Mouse (Mus musculus) lung, adult 10 weeks (tissue): Measurements from ENCODE around the gene Gm49396. TPM values are rescaled to one million over a fixed set of nuclear protein-coding genes. Genes with fewer than 3 reads are reported as not detected.

Experiments
- polyA plus RNA-seq: library from polyadenylated mRNA; stranded (reverse); fragments of 350-450 nt; fragmentation: Illumina TruSeq; extraction: RNeasy Lipid Tissue Mini Kit (QIAGEN cat#74804); gene quantifications from one replicate; pipeline ENCODE4 v1.2.3, GENCODE M21; 2014; ENCODE audit warnings: low read depth, low replicate concordance; ENCODE audit not compliant: insufficient read depth

Gm49396 gene
- polyA plus RNA-seq, result 3.4 TPM

DNA sequence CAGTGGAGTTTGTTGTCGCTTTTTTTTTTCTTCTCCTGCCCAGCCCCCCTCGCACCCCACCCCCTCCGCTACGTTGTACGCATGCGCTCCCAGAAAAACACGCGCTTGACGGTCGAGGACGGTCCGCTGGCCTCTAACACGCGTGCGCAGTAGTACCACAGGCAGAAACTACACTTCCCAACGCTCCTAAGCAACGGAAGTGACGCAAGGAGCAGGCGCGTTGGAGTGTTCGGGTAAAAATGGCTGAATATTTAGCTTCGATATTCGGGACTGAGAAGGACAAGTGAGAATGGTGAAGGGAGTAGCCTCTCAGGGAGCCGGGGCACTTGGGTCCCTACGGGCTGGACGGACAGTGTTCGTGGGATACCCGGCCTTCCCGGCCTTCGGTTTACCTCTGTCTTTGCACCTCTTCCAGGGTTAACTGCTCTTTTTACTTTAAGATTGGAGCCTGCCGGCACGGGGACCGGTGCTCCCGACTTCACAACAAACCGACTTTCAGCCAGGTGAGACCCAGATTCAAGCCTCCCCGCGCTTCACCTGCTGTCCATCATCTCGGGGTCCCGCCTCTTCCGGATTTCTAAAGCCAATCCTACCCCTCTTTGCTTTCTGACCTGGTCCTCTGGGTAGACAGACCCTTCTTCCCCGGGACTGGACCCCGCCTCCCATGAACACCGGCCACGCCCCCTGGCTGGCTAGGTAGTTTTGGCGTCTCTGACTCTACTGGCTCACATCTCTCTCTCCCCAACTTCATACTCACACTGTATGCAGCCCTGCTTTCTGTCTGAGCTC lies at the start of gene Gm49396, which contains the start of the genes U2af1l4 and Psenen:
Gm49396 (plus strand) TSS at position 228 of the 789 bp plus-strand sequence.
U2af1l4 (plus strand) TSS at position 185 of the 789 bp plus-strand sequence.
Psenen (minus strand) TSS at position 511 of the 789 bp plus-strand sequence.

DNA sequence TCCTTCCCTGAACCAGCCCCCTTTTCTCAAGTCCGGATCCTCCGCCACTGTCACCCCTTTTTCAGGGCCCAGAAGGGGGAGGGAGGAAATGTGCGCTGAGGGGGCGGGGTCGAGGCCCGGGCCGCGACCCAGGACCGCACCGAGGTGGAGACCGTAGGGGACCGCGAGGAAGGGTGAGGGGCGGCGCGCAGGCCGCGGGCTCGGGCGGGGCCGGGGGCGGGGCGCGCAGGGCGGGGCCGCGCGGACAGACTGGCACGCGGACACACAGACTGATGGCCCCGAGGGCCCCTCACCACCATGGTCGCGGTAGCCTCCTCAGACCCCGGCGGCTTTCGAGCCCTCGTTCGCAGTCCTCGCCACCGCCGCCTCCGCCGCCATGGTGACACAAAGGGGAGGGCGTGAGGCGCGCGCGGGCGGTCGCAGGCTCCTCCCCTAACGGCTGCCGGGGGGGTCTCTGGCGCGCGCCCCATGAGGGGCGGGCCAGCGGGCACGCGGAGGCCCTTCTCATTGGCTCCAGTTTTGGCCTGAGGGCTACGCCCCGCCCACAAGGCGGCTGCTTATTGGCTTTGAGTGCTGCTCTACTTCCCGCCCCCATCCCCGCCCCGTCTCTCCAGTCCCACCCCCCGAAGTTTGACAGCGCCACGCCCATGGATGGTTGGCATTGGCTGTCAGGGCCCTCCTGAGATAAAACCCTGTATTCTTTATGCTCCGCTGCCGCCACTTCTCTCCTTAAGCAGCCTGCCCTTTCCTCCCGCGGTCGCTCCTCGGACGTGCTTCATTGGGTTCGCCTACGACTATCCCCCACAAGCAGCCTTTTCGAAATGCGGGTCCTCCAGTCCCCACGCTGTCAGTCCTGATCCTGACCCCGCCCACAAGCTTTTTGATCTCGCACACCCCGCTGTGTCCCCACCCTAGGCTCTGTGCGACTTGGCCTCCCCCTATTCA lies 28.2 kb upstream of the Gm49396 start, which contains the start of gene Arhgap33:
Arhgap33 (minus strand) TSS at position 428 of the 945 bp plus-strand sequence.

DNA sequence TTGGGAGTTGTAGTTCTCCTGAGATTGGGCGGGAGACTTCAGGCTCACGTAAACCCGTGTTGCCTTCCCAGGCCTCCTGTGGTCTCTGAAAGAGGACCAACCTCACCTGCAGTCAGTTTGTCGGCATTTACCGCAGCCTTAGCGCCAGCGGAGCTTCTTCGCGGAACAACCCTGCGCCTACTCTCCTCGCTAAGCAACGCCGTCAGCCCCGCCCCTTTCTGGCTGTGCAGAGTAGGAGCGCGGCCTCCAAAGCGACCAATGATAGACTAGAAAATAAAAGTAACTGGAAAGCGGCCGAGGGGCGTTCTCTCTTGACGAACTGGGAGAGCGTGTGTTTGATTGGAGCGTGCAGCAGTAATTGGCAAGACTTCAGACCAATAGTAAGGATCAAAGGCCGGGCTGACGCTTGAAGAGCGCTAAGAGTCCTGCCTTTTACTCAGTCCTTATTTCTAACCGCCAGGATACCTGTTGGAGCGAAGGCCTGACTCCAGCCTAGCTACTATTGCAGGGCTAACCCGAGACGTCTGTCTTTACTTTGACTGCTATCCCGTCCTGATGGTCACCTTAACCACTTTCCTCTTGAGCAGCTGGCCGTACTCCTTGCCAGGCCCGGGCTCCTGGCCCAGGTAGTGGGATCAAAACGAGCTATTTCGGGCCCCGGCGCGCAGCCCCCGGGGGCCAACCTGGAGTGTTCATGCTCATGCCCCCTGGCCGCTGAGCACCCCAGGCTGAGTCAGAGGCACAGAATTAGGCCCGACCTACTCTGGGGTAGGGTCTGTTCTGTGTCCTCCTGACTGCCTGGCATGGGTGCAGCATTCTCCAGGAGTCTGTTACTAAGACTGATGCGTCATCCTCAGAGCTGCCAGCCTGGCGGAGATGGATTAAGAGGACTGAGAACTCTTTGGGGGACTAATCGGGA lies 10.8 kb upstream of the Gm49396 start, which contains the start of the genes Hspb6 and Proser3:
Hspb6 (plus strand) TSS at position 77 of the 919 bp plus-strand sequence.
Proser3 (minus strand) TSS at position 198 of the 919 bp plus-strand sequence.

DNA sequence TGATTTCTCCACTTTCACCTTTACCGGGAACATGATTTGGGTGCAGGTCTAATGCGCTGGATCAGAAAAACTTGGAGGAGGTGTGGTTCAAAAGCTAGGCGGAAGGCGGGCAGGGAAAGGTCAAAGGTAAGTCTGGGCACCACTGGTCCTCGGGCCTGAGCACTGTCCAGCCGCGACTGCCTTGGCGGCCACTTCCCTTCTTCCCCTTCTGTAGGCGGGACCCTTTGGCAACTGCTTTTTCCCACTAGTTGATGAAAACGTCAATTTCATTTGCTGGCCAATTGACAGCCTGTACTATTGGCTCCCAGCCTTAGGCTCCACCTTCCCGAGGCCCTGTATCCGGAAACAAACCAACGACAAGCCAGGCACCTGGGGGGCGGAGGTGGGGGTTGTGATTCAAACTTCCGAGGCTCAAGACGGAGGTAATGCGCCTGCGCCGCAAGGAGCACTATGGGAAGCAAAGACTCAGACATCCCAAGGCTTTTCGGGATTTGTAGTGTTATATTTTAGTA lies 3.6 kb upstream of the Gm49396 start, which contains the start of gene Lin37:
Lin37 (minus strand) TSS at position 396 of the 512 bp plus-strand sequence.

DNA sequence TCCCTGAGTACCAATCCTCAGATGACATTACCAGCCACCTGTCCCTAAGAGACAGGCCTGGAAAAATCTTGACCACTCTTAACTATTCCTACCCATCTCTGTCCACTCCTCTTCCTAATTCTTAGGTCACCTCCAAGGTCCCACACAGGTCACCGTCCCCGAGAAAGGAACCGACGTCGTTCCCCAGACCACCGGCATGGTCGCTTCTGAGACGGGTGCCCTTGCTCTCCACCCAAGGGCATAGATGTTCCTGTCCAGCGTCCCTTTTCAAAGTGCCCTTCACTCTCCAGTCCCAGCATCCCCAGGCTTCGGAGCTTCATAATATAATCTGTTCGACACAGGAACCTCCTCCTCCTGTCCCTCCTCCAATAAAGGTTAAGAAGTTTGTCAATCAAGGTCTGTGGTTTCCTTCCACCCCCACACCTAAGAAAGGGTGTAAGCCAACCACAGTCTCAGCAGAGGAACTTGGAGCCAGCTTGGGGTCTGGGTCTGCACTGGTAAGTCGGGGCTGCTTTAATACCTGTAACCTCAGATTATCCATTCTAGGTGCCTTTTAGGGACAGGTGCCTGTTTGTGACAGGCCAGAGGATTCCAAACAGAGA lies 1.9 kb downstream of the Gm49396 start, which contains the start of gene Igflr1:
Igflr1 (plus strand) TSS at position 458 of the 602 bp plus-strand sequence.

DNA sequence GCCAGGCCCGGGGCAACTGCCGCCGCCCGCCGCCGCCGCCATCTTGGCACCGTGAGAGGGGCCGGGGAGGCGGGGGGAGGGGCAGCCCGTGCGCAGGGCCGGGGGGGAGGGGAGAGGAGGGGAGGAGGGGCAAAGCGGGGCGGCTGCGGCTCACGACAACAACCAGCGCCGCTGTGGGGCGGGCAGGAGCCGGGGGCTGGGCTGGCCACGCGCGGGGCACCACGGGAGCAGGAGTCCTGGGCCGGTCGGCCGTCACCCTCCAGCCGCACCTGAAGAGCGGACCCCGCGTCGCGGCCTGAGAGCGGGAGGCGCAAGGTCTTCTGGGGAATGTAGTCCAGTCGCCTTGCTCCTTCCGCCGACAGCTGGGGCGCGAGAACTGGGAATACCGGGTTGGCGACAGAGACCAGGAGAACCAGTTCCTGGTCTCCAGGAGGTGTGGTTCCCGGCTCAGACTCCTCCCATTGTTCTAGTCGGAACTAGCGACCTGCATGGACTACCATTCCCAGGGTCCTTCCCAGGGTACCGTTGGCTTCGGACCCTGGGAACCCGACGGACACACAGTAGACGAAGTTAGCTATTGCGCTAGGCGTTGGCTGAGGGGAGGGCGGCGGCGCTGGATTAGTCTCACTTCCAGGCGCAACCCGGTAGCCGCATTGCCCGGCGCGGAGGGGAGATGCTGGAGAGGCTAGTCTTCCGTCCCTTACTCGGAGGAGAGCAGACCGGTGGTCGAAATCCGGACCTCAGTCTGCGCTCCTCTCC lies 25.7 kb downstream of the Gm49396 start, which contains the start of gene Kmt2b:
Kmt2b (minus strand) TSS at position 51 of the 759 bp plus-strand sequence.

DNA sequence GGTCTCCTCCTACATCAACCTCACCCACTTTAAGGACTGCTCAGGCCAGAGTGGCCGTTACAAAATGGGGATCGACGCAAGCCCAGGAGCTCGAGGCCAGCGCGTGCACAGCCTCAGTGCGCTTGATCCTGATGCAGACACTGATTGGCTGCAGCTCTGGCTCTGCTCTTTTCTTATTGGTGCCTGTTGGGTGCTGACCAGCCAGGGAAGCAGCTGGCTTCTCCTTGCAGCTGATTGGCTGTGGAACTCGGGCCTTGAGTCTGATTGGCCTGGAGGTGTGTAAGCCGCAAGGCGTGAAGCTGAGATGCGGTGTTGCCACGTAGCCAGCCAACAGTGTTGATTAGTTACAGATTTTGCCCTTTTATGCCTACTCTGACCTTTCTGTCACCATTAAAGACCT lies 35.6 kb downstream of the Gm49396 start, which contains the start of gene Zbtb32:
Zbtb32 (minus strand) TSS at position 124 of the 400 bp plus-strand sequence.

DNA sequence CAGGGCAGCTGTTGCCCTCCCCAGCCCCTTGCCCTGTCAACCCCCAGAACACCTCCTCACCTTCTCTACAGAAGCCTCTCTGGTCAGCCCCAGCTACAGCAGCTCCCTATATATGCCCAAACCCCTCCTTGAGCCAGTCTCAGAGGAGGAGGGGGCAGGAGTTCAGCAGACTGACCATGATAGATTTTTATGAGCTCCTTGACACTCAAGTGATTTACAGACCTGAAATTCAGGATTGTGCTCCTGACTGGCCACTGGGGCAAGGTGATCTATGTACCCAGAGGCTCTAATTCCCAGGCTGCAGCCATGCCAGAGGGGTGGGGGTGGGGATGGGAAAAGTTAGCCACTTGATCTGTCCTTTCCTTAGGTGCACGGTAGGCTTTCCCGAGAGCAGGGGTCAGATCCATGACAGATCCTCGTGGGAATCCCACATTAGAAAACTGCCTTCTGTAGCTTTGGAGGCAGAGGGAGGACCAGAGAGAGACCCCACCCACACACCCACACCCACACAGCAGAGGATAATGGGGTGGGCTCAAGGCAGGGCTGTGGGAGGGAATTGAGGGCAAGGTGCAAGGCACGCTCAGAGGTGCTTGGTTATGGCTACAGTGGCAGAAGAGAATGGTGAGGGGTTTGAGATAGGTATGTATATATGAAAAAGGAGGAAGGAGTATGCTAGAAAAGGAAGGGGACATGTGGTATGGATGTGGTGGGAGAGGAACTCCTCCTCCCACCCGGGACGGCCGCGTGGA lies 49.7 kb downstream of the Gm49396 start, which contains the start of gene Upk1a:
Upk1a (minus strand) TSS at position 194 of the 749 bp plus-strand sequence.

Other genes starting within 250 kb of the Gm49396 start
- 3.2 TPM for gene Syne4, start 248.5 kb upstream of the Gm49396 start, polyA plus RNA-seq
- gene E130208F15Rik, start 241.6 kb upstream of the Gm49396 start, polyA plus RNA-seq, result 0.27 TPM
- gene Sdhaf1, start 239.4 kb upstream of the Gm49396 start, polyA plus RNA-seq, result 9.9 TPM
- gene Lrfn3, start 200.6 kb upstream of the Gm49396 start, polyA plus RNA-seq, result 2.7 TPM
- gene Tyrobp, start 149.6 kb upstream of the Gm49396 start, polyA plus RNA-seq, result 345 TPM
- gene Hcst, start 143.5 kb upstream of the Gm49396 start, polyA plus RNA-seq, result 19.1 TPM
- 3.7 TPM for gene Nfkbid, start 141.6 kb upstream of the Gm49396 start, polyA plus RNA-seq
- gene Aplp1, start 117.8 kb upstream of the Gm49396 start, polyA plus RNA-seq, result 5.0 TPM
- gene Kirrel2, start 105.7 kb upstream of the Gm49396 start, polyA plus RNA-seq, result not detected
- not detected for gene Nphs1, start 105.0 kb upstream of the Gm49396 start, polyA plus RNA-seq
- gene Prodh2, start 69.7 kb upstream of the Gm49396 start, polyA plus RNA-seq, result not detected
- gene Arhgap33, start 28.3 kb upstream of the Gm49396 start, polyA plus RNA-seq, result 1.8 TPM
- gene Hspb6, start 11.2 kb upstream of the Gm49396 start, polyA plus RNA-seq, result 15.7 TPM
- 3.8 TPM for gene Proser3, start 11.0 kb upstream of the Gm49396 start, polyA plus RNA-seq
- 24.8 TPM for gene Lin37, start 3.5 kb upstream of the Gm49396 start, polyA plus RNA-seq
- 48.6 TPM for gene U2af1l4, start within 50 bp of the Gm49396 start, polyA plus RNA-seq
- gene Psenen, start 283 bp downstream of the Gm49396 start, polyA plus RNA-seq, result 190 TPM
- 8.4 TPM for gene Igflr1, start 2.1 kb downstream of the Gm49396 start, polyA plus RNA-seq
- gene Kmt2b, start 25.4 kb downstream of the Gm49396 start, polyA plus RNA-seq, result 8.2 TPM
- gene Zbtb32, start 35.6 kb downstream of the Gm49396 start, polyA plus RNA-seq, result 2.5 TPM
- 2.1 TPM for gene Upk1a, start 49.5 kb downstream of the Gm49396 start, polyA plus RNA-seq
- 694 TPM for gene Cox6b1, start 62.8 kb downstream of the Gm49396 start, polyA plus RNA-seq
- gene Etv2, start 72.5 kb downstream of the Gm49396 start, polyA plus RNA-seq, result not detected
- gene Rbm42, start 87.0 kb downstream of the Gm49396 start, polyA plus RNA-seq, result 62.6 TPM
- gene Haus5, start 101.7 kb downstream of the Gm49396 start, polyA plus RNA-seq, result 7.4 TPM
- gene Pmis2, start 108.3 kb downstream of the Gm49396 start, polyA plus RNA-seq, result not detected
- not detected for gene 2200002J24Rik, start 135.6 kb downstream of the Gm49396 start, polyA plus RNA-seq
- gene Atp4a, start 148.9 kb downstream of the Gm49396 start, polyA plus RNA-seq, result not detected
- gene Tmem147, start 166.2 kb downstream of the Gm49396 start, polyA plus RNA-seq, result 100 TPM
- gene Gapdhs, start 180.3 kb downstream of the Gm49396 start, polyA plus RNA-seq, result not detected
- 17.0 TPM for gene Sbsn, start 188.1 kb downstream of the Gm49396 start, polyA plus RNA-seq
- 66.8 TPM for gene Dmkn, start 200.4 kb downstream of the Gm49396 start, polyA plus RNA-seq
- gene Krtdap, start 224.6 kb downstream of the Gm49396 start, polyA plus RNA-seq, result not detected